Mouse (Mus musculus): ENCODE results near the gene Nrarp.

- TF ChIP-seq POLR2A (IDR thresholded peaks at IDR 0.05; ENCODE audit: low read depth, low read length), result no peak
- TF ChIP-seq CTCF (IDR thresholded peaks at IDR 0.05; ENCODE audit: extremely low read depth, insufficient read length, insufficient replicate concordance, low read depth, low read length), result no peak
Observed at GRCm38 (mm10) chr2:25182664-25183063, 2.1 kb downstream of the Nrarp start.

Measured in small intestine, adult 2 months (tissue).